Mouse (Mus musculus): ENCODE data around the gene Hcn2. TPM values are rescaled to one million over a fixed set of nuclear protein-coding genes. Genes with fewer than 3 reads are reported as not detected.

Hcn2 gene
- total RNA-seq, 2 experiments from 2014 or later, result 0.42 to 0.78 TPM

DNA sequence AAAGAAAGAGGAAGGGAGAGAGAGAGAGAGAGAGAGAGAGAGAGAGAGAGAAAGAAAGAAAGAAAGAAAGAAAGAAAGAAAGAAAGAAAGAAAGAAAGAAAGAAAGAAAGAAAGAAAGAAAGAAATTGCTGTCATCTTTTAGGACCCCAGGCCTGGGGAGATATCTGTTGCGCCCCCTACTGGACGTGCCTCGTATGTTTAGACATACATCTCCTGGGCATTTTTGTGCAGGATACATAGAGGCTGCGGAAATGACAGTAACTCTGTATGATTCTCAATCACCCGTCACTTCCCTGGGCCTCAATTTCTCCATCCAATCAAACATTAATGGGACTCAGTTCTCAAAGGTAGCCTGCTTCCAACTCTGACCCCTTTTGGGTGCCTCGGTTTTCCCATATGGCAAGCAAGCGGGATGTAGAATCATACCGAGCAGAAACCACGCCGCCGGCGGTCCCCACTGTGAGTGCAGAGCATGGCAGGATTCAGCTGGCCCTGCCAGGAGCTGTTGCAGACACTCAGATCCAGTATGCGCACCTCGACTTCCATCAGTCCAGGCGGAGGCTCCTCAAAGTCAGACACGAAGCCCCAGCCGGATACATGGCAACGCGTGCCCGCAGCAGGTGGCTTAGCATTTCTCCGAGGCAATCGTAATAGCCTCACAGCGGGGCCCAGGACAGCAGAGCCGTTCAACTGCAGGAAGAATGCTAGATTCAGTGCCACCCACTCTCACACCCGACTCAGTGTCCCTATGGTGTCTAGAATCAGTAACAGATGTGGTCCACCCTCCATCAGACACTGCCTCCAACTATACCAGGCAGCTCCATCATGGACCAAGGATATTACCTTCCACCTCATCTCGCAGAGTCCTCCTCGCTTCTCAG is 67.7 kb downstream of the Hcn2 start:
- intact Hi-C loops (cut with DNase I; ENCODE audit: low total_unique reads), result no loop called here
- no peak for DNase-seq

Other genes starting within 250 kb of the Hcn2 start
- not detected for gene Vmn2r83, start 247.9 kb upstream of the Hcn2 start, total RNA-seq (2021)
- 1 to 10 TPM; 1.3 to 2.2 TPM for gene Plpp2, start 182.8 kb upstream of the Hcn2 start, total RNA-seq (2021)
- gene Mier2, start 161.4 kb upstream of the Hcn2 start, total RNA-seq (2021), result 10 to 100 TPM; 10.3 to 10.6 TPM
- not detected for gene Theg, start 129.3 kb upstream of the Hcn2 start, total RNA-seq (2021)
- under 1 TPM; 0.11 to 0.12 TPM for gene C2cd4c, start 102.6 kb upstream of the Hcn2 start, total RNA-seq (2021)
- 1 to 10 TPM; 2.3 to 3.3 TPM for gene Shc2, start 78.7 kb upstream of the Hcn2 start, total RNA-seq (2021)
- 10 to 100 TPM in 1 of 2 experiments, 1 to 10 TPM in 1; 1.1 to 12.4 TPM for gene Odf3l2, start 70.9 kb upstream of the Hcn2 start, total RNA-seq (2021)
- not detected for gene Madcam1, start 52.1 kb upstream of the Hcn2 start, total RNA-seq (2021)
- gene Tpgs1, start 47.3 kb upstream of the Hcn2 start, total RNA-seq (2021), result 10 to 100 TPM; 22.6 to 24.0 TPM
- 100 to 1,000 TPM; 314 to 321 TPM for gene Cdc34, start 34.4 kb upstream of the Hcn2 start, total RNA-seq (2021)
- 1 to 10 TPM; 2.3 to 2.9 TPM for gene Gzmm, start 27.6 kb upstream of the Hcn2 start, total RNA-seq (2021)
- gene Bsg, start 12.1 kb upstream of the Hcn2 start, total RNA-seq (2021), result 100 to 1,000 TPM; 496 to 497 TPM
- 10 to 100 TPM; 21.5 to 21.6 TPM for gene Polrmt, start 29.9 kb downstream of the Hcn2 start, total RNA-seq (2021)
- not detected for gene Fgf22, start 38.4 kb downstream of the Hcn2 start, total RNA-seq (2021)
- 10 to 100 TPM; 25.9 to 30.6 TPM for gene Rnf126, start 50.3 kb downstream of the Hcn2 start, total RNA-seq (2021)
- gene Fstl3, start 60.6 kb downstream of the Hcn2 start, total RNA-seq (2021), result 1 to 10 TPM; 1.3 to 2.2 TPM
- gene Prss57, start 74.3 kb downstream of the Hcn2 start, total RNA-seq (2021), result not detected
- gene Palm, start 76.9 kb downstream of the Hcn2 start, total RNA-seq (2021), result 10 to 100 TPM; 25.7 to 33.5 TPM
- gene Misp, start 104.4 kb downstream of the Hcn2 start, total RNA-seq (2021), result under 1 TPM in 1 of 2 experiments, not detected in 1; 0.35 TPM
- 10 to 100 TPM; 40.3 to 48.1 TPM for gene Ptbp1, start 137.8 kb downstream of the Hcn2 start, total RNA-seq (2021)
- not detected for gene Prtn3, start 157.8 kb downstream of the Hcn2 start, total RNA-seq (2021)
- gene Plppr3, start 158.0 kb downstream of the Hcn2 start, total RNA-seq (2021), result under 1 TPM; 0.09 to 0.29 TPM
- gene Elane, start 169.6 kb downstream of the Hcn2 start, total RNA-seq (2021), result not detected
- gene Cfd, start 174.2 kb downstream of the Hcn2 start, total RNA-seq (2021), result 10 to 100 TPM in 1 of 2 experiments, 1 to 10 TPM in 1; 3.6 to 16.6 TPM
- 10 to 100 TPM; 37.7 to 38.1 TPM for gene Med16, start 192.3 kb downstream of the Hcn2 start, total RNA-seq (2021)
- not detected for gene Gm26602, start 194.2 kb downstream of the Hcn2 start, total RNA-seq (2021)
- under 1 TPM; 0.27 to 0.44 TPM for gene Kiss1r, start 200.3 kb downstream of the Hcn2 start, total RNA-seq (2021)
- 100 to 1,000 TPM in 1 of 2 experiments, 10 to 100 TPM in 1; 98.8 to 106 TPM for gene R3hdm4, start 204.6 kb downstream of the Hcn2 start, total RNA-seq (2021)
- gene Arid3a, start 210.4 kb downstream of the Hcn2 start, total RNA-seq (2021), result 1 to 10 TPM; 2.4 to 2.7 TPM
- 10 to 100 TPM; 18.7 to 23.0 TPM for gene Wdr18, start 243.5 kb downstream of the Hcn2 start, total RNA-seq (2021)

Measured in gastrocnemius, postnatal 14 days (tissue).